Mouse (Mus musculus) midbrain, embryonic 16.5 days (tissue): ENCODE results near the gene Ppara. TPM values are rescaled to one million over a fixed set of nuclear protein-coding genes. Genes with fewer than 3 reads are reported as not detected.

Source experiments
- ATAC-seq: fragments of 200-750 bp; cut with Nextera tagmentation; 2 replicates; pipeline ENCODE4 v1.8.0; 2017; ENCODE audit warnings: moderate TSS enrichment
- H3K27ac ChIP-seq: fragments of 300-500 bp; sonication (generic); 2 replicates; pipeline ENCODE4 v1.5.1; 2014; ENCODE audit warnings: mild to moderate bottlenecking, low read length, mixed read lengths
- H3K27me3 ChIP-seq: fragments of 300-500 bp; sonication (generic); 2 replicates; pipeline ENCODE4 v1.6.1; 2014; ENCODE audit warnings: low read depth, low read length, mixed read lengths; ENCODE audit not compliant: control insufficient read depth, insufficient read depth
- H3K36me3 ChIP-seq: fragments of 300-500 bp; sonication (generic); 2 replicates; pipeline ENCODE4 v1.6.1; 2014; ENCODE audit warnings: mild to moderate bottlenecking, low read length, moderate library complexity, mixed read lengths; ENCODE audit not compliant: control insufficient read depth, insufficient read depth
- H3K4me1 ChIP-seq: fragments of 300-500 bp; sonication (generic); 2 replicates; pipeline ENCODE4 v1.6.1; 2014; ENCODE audit warnings: mild to moderate bottlenecking, low read length, mixed read lengths; ENCODE audit not compliant: control insufficient read depth, insufficient read depth
- H3K4me2 ChIP-seq: fragments of 300-500 bp; sonication (generic); 2 replicates; pipeline ENCODE4 v1.6.1; 2014; ENCODE audit warnings: mild to moderate bottlenecking, low read length, mixed read lengths
- H3K4me3 ChIP-seq: fragments of 300-500 bp; sonication (generic); 2 replicates; pipeline ENCODE4 v1.5.1; 2014; ENCODE audit warnings: low read depth, mild to moderate bottlenecking, low read length, moderate library complexity, mixed read lengths
- H3K9ac ChIP-seq: fragments of 300-500 bp; sonication (generic); 2 replicates; pipeline ENCODE4 v1.6.1; 2014; ENCODE audit warnings: low read depth, low read length, mixed read lengths
- H3K9me3 ChIP-seq: fragments of 300-500 bp; sonication (generic); replicated peaks from 2 replicates; pipeline ENCODE4 v1.6.1; 2014; ENCODE audit warnings: mild to moderate bottlenecking, low read length, mixed read lengths; ENCODE audit not compliant: control insufficient read depth, poor library complexity, severe bottlenecking
- WGBS: fragments of 180-500 bp; shearing (Covaris S2); extraction: QIAGEN DNeasy Blood & Tissue Kit; methylation state at CpG from one replicate; pipeline ENCODE4 v1.1.7; 2014; 5-methylcytosine and 5-hydroxymethylcytosine counted together
- polyA plus RNA-seq: library from polyadenylated mRNA; unstranded; fragments of >200 nt; fragmentation: Nextera tagmentation; extraction: Ambion mirVana; gene quantifications from 2 replicates; pipeline ENCODE4 v1.2.1, GENCODE M21; 2015

Ppara gene
- polyA plus RNA-seq, 1 experiment from 2014 or later: 1.5 TPM

DNA sequence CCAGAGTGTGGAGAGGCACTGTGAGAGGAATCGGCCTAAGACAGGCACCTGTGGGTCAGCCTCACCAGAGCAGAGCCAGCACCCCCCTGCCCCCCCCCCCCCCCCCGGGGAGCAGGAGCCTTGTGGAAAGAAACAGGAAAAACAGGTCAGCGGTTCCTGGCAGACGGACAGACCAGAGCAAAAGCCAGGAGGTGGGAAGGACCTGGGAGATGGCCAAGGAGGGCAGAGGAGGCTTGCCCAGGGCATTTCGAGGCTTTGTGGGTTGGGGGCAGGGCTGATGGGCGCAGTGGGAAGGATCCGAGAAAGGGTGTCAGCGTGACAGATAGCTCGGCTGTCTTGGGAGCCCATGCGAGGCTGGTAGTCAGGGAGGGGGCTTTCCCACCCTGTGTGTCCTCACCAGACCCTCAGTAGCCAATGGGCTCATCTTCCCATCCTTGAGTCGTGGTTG is 31.6 kb upstream of the Ppara start:
- Histone ChIP-seq H3K9me3 (no peaks in the 10 kb centered on the region), H3K27me3 (no peaks in the 10 kb centered on the region), H3K4me2 (no peak overlapping the region), H3K4me3 (no peak overlapping the region), H3K4me1 (no peaks in the 10 kb centered on the region; the same call in 1 of the 2 replicates), H3K36me3 (peaks cover 24% of the 10 kb centered on the region), H3K27ac (no peak overlapping the region), H3K9ac (no peak overlapping the region)
- ATAC-seq: no peak; the same call in 1 of the 2 replicates
- 77% methylated on average over 11 of the region's 11 CpGs for WGBS

DNA sequence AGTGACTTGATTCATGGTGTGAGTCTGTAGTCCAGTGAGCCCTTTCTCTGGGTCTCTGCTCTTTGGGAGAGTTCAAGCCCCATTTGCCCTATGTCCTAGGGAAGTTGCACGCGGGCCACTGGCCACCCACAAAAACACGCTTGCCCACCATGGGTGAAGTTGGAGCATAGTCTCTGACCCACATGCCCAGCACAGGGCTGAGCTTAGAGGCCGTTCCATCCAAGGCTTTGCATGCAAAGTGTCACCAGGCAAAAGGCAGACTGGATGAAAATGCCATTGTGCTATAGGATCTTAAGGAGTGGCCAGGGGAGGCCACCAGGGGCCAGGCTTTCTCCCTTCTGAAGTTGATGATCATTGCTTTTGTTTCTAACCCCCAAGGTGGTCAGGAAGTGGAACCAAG is 30.9 kb upstream of the Ppara start:
- no peak overlapping the region for H3K9ac ChIP-seq
- H3K27me3 ChIP-seq: no peaks in the 10 kb centered on the region
- no peak overlapping the region for H3K4me3 ChIP-seq
- WGBS: 85% methylated on average over 4 of the region's 4 CpGs
- no peaks in the 10 kb centered on the region for H3K9me3 ChIP-seq
- H3K27ac ChIP-seq: no peak overlapping the region
- ATAC-seq: no peak
- no peak overlapping the region for H3K4me2 ChIP-seq
- peaks cover 22% of the 10 kb centered on the region for H3K36me3 ChIP-seq
- H3K4me1 ChIP-seq: no peaks in the 10 kb centered on the region; the same call in 1 of the 2 replicates

DNA sequence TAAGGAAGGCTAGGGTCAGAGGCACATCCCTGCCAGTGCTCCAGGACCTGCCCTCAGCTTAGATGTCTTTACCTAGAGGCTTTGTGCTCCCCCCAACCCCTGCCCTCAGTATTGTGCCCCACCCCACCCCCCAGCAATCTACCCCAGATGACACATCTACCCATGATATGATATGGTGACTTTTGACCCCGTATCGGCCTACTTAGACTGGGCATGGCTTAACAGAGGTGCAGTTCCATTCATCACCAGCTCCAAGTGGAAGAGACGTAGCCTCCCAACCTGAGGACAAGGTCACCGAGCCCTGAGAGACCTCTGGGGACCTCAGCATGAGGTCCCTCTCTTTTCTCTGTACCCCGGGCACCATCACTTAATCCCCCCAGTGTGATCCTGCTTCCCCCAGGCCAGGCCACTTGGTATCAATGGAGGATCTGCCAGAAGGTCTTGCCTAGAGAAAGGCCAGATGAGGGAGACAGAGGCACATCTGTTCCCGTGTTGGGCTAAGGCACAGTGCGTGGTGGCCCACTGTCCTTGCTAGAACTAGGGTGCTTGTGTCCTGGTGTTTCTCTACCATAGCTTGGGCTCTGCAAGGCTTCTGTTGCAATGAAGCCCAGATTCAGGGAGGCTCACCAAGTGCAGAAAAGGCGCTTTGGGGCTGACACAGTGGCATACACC is 30.3 kb upstream of the Ppara start:
- Histone ChIP-seq H3K9ac (no peak overlapping the region), H3K4me1 (no peaks in the 10 kb centered on the region; the same call in 1 of the 2 replicates), H3K4me2 (no peak overlapping the region), H3K27ac (no peak overlapping the region), H3K36me3 (peaks cover 22% of the 10 kb centered on the region), H3K4me3 (no peak overlapping the region), H3K27me3 (no peaks in the 10 kb centered on the region), H3K9me3 (no peaks in the 10 kb centered on the region)
- 79% methylated on average over 8 of the region's 8 CpGs for WGBS
- no peak for ATAC-seq

DNA sequence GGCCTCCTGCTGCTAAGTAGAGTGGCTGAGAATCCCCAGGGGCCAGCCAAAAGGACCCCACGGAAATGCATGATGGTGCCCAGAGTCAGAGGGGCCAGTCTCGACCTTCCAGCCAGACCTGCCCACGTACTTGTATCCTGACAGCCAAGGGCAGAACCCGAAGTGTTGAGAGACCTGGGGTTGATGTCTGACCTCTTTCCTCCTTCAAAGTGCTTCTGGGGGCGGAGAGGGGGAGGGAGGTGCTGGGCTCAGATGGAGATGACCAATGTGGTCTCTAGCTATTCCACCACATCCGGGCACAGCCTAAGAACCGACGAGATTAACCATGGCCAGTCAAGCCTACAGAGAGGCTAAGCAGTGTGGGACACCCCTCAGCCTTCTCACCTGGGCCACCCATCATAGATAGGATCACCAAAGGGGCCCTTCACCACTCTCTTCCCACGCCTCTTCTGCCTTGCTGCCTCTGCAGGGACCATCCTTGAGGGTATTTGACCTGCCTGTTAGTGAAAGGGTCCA is 29.7 kb upstream of the Ppara start:
- H3K4me1 ChIP-seq: peaks cover 3% of the 10 kb centered on the region; the same call in 1 of the 2 replicates

DNA sequence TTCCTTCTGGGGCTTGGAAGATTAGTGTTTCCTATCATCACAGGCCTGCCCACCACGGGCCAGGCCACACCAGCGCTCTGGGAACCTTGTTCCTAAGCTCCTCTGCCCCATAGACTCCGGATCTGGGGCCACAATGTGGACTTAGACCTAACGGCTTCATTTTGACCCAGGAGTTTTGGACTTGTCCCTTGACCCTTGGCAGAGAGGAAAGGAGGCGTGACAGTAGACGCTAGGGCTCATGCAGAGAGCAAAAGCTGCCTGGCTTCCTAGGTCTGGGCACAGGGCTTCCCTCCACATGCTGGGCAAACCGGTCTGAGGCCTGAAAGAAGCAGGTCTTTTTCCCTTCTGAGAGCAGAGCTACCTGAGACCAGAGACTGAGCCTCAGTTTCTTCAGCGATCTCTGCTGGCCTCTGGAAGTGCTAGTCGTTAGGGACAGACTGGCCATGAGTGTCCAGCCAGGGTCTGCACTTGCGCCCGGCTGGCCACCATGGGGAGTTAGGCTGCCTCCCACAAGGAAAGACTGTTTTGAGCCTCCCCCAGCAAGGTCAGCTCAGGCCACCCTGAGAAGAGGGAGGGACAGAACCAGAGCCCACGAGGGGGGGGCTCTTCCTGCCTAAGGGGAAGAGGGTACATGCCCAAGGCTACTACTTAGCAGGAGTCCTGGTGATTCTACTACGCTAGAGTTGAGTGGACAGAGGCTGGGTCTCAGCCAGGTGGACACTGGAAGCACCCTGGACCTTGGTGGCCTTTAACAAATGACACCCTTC is 29.0 kb upstream of the Ppara start:
- H3K9ac ChIP-seq: no peak overlapping the region
- H3K36me3 ChIP-seq: peaks cover 19% of the 10 kb centered on the region
- no peaks in the 10 kb centered on the region for H3K27me3 ChIP-seq
- H3K4me3 ChIP-seq: no peak overlapping the region
- peaks cover 5% of the 10 kb centered on the region; the same call in 1 of the 2 replicates for H3K4me1 ChIP-seq
- no peak overlapping the region for H3K4me2 ChIP-seq
- ATAC-seq: no peak
- no peaks in the 10 kb centered on the region for H3K9me3 ChIP-seq
- H3K27ac ChIP-seq: no peak overlapping the region
- 72% methylated on average over 13 of the region's 13 CpGs for WGBS

More for the DNA sequence above, 29.7 kb upstream of the Ppara start:
- Histone ChIP-seq H3K9ac (no peak overlapping the region), H3K9me3 (no peaks in the 10 kb centered on the region), H3K27me3 (no peaks in the 10 kb centered on the region), H3K36me3 (peaks cover 20% of the 10 kb centered on the region), H3K27ac (no peak overlapping the region), H3K4me3 (no peak overlapping the region), H3K4me2 (no peak overlapping the region)
- no peak for ATAC-seq
- 82% methylated on average over 9 of the region's 9 CpGs for WGBS

DNA sequence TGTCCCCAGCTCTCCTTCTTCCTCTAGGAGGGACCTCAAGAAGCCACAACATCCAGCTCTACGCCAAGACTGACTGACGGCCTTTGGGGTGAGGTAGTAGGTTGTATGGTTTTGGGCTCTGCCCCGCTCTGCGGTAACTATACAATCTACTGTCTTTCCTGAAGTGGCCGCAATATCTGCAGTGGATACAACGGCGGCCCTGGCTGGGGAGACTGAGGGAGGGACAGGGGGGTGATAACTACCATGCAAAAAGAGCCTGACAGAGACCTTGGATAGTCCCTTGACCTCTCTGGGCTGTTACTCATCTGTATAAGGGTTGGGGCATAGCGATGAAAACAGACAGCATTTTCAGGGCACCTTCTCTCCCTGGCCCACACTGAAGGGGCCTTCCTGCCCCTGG is 28.3 kb upstream of the Ppara start:
- Histone ChIP-seq H3K4me1 (peaks cover 5% of the 10 kb centered on the region; the same call in 1 of the 2 replicates), H3K27me3 (no peaks in the 10 kb centered on the region), H3K27ac (no peak overlapping the region), H3K9me3 (no peaks in the 10 kb centered on the region), H3K36me3 (peaks cover 15% of the 10 kb centered on the region), H3K4me3 (no peak overlapping the region), H3K4me2 (no peak overlapping the region), H3K9ac (no peak overlapping the region)
- no peak for ATAC-seq
- WGBS: 89% methylated on average over 8 of the region's 8 CpGs

DNA sequence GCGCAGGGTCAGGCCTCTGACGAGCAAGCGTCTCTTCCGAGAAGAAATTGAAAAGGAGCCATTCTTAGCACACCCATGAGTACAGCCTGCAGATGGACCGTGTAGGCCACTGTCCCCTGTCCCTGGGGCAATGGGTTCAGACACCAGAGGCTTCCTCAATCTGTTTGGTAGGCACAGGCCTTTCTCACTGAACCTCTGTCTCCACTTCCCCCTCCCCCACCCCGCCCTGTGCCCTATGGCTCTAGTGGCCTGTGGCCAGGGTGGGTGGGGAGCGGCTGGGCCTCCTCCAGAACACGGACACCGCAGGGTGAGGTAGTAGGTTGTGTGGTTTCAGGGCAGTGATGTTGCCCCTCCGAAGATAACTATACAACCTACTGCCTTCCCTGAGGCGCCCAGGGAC is 27.8 kb upstream of the Ppara start:
- no peak overlapping the region for H3K4me3 ChIP-seq
- ATAC-seq: no peak
- H3K4me2 ChIP-seq: no peak overlapping the region
- no peak overlapping the region for H3K9ac ChIP-seq
- H3K36me3 ChIP-seq: peaks cover 10% of the 10 kb centered on the region
- no peak overlapping the region for H3K27ac ChIP-seq
- H3K9me3 ChIP-seq: no peaks in the 10 kb centered on the region
- no peaks in the 10 kb centered on the region for H3K27me3 ChIP-seq
- H3K4me1 ChIP-seq: peaks cover 5% of the 10 kb centered on the region; the same call in 1 of the 2 replicates
- 91% methylated on average over 11 of the region's 11 CpGs for WGBS

DNA sequence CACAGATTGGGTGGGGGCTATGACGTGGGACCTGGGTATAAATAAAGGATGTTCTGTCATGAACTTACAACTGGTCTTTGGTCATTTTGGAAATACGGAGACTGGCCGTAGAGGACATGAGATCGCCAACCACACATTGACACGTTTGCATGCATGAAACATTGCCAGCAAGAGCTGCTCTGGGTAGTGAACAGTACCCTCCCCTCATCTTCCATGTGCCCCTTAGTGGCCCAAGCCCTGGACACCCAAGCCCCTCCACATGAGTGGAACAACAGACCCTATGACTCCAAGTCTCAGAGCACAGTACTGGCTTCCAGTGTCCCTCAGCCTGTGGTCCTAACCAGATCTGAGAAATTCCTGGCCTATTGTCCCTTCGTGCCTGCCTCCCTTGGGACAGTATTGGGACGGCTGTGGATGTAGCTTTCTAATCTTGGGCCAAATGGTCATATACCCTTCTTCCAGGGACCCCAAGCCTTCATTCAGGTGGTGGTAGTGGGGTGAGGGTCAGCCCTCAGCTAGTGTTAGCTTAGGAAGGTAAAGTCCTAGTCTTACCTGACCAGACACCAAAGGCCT is 27.2 kb upstream of the Ppara start:
- H3K36me3 ChIP-seq: peaks cover 6% of the 10 kb centered on the region
- ATAC-seq: no peak
- peaks cover 5% of the 10 kb centered on the region; the same call in 1 of the 2 replicates for H3K4me1 ChIP-seq
- H3K4me3 ChIP-seq: no peak overlapping the region
- H3K9ac ChIP-seq: no peak overlapping the region
- no peak overlapping the region for H3K27ac ChIP-seq
- no peaks in the 10 kb centered on the region for H3K27me3 ChIP-seq
- H3K4me2 ChIP-seq: no peak overlapping the region
- H3K9me3 ChIP-seq: no peaks in the 10 kb centered on the region
- 89% methylated on average over 7 of the region's 7 CpGs for WGBS
